Mouse (Mus musculus): ENCODE measurements around the gene Cdc42ep4. TPM values are rescaled to one million over a fixed set of nuclear protein-coding genes. Genes with fewer than 3 reads are reported as not detected.

Gene Cdc42ep4
- total and polyA plus RNA-seq, 3 experiments, result 2.3 to 8.1 (median 3.4) TPM

DNA sequence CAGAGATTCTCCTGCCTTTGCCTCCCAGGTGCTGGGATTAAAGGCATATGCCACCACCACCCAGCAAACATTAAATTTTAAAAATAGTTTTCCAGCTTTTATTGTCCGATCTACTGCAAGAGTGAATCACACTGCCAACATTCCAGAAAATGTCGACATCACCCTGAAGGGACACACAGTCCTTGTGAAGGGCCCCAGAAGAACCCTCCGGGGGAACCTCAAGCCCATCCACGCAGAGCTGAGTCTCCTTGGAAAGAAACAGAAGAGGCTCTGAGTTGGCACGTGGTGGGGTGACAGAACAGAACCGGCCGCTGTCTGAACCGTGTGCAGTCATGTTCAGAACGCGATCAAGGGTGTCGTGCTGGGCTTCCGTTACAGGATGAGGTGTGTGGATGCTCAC is 4.9 kb upstream of the Cdc42ep4 start:
- dilution Hi-C loops (cut with MboI; ENCODE audit: extremely low pct_ligation_motif_present, extremely low pct_unique_long_range_greater_than_20kb, low sequenced_read_pairs), result no loop called here
- H3K4me1 ChIP-seq (ENCODE audit: control insufficient read depth in 1 of 2, insufficient read depth in 2 of 2), result peaks cover 5 to 36% of the 10 kb centered on the region in 2 experiments; a peak in 3 of 4 replicates
- TF ChIP-seq POLR2A (IDR thresholded peaks at IDR 0.05; ENCODE audit: low read depth, low read length) (no peak), ELF1 (IDR thresholded peaks at IDR 0.05; ENCODE audit: low read depth, low read length) (no peak), HCFC1 (IDR thresholded peaks at IDR 0.05; ENCODE audit: low read depth, low read length) (no peak), NELFE (IDR thresholded peaks at IDR 0.05; ENCODE audit: low read depth, low read length) (no peak), IRF4 (IDR thresholded peaks at IDR 0.05; ENCODE audit: low read depth, low read length) (no peak), UBTF (IDR thresholded peaks at IDR 0.05; ENCODE audit: low read depth, low read length) (no peak), MAFK (IDR thresholded peaks at IDR 0.05; ENCODE audit: insufficient replicate concordance, low read length) (no peak), CTCF (conservative IDR thresholded peaks at IDR 0.05 in 1 of 2, IDR thresholded peaks at IDR 0.05 in 1 of 2; ENCODE audit: low read depth in 2 of 2, low read length in 2 of 2) (no peak), MAX (IDR thresholded peaks at IDR 0.05; ENCODE audit: low read length) (no peak), MXI1 (IDR thresholded peaks at IDR 0.05; ENCODE audit: low read depth, low read length) (no peak), TBP (conservative IDR thresholded peaks at IDR 0.05; ENCODE audit: low read depth, low read length) (no peak)
- H3K27ac ChIP-seq (ENCODE audit: insufficient read depth, low read depth), result no peak overlapping the region
- no peaks in the 10 kb centered on the region for H3K27me3 ChIP-seq (replicated peaks)
- no peaks in the 10 kb centered on the region for H3K9me3 ChIP-seq (replicated peaks; ENCODE audit: low read length)
- DNase-seq (ENCODE audit: extremely low read depth), result no peak
- no peak overlapping the region for H3K4me2 ChIP-seq (ENCODE audit: insufficient read depth, low read depth, poor library complexity, severe bottlenecking)
- no peaks in the 10 kb centered on the region for H3K79me2 ChIP-seq (replicated peaks; ENCODE audit: control insufficient read depth, extremely low read depth, insufficient read depth, poor library complexity, severe bottlenecking)
- H3K36me3 ChIP-seq (replicated peaks in 1 of 2; ENCODE audit: control insufficient read depth in 1 of 2, insufficient read depth in 1 of 2, low read length in 1 of 2), result no peaks in the 10 kb centered on the region
- no peak overlapping the region for H3K9ac ChIP-seq (ENCODE audit: insufficient read depth, low read depth)
- no peak overlapping the region for H3K4me3 ChIP-seq (replicated peaks in 1 of 3; ENCODE audit: low read depth in 2 of 3, low read length in 2 of 3, poor library complexity in 1 of 3)
- in situ Hi-C loops (cut with MboI; ENCODE audit: low pct_ligation_motif_present, low pct_unique_long_range_greater_than_20kb, low sequenced_read_pairs), result no loop called here

DNA sequence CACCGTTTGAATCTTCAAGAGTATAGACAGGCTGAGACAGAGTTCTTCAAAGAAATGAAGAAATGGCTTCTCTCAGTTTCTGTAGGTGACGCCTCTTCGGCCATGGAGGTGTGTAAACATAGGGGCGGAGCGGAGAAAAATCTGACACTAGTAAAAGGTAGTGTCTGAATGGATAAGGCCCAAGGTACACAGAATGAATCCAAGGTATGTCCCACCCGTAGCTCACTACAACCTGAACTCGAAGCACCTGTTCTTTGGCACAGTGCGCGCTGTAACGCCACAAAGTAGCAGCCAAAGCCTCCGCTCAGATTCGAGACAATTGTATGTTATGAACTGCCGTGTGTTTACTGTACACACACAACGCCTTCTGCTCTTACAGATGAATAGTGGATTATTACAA is 4.2 kb upstream of the Cdc42ep4 start:
- Histone ChIP-seq H3K36me3 (replicated peaks in 1 of 2; ENCODE audit: control insufficient read depth in 1 of 2, insufficient read depth in 1 of 2, low read length in 1 of 2) (no peaks in the 10 kb centered on the region), H3K4me2 (ENCODE audit: insufficient read depth, low read depth, poor library complexity, severe bottlenecking) (no peak overlapping the region), H3K79me2 (replicated peaks; ENCODE audit: control insufficient read depth, extremely low read depth, insufficient read depth, poor library complexity, severe bottlenecking) (no peaks in the 10 kb centered on the region), H3K4me3 (replicated peaks in 1 of 3; ENCODE audit: low read depth in 2 of 3, low read length in 2 of 3, poor library complexity in 1 of 3) (no peak overlapping the region), H3K9me3 (replicated peaks; ENCODE audit: low read length) (no peaks in the 10 kb centered on the region), H3K9ac (ENCODE audit: insufficient read depth, low read depth) (no peak overlapping the region), H3K4me1 (ENCODE audit: control insufficient read depth in 1 of 2, insufficient read depth in 2 of 2) (peaks cover 0 to 29% of the 10 kb centered on the region in 2 experiments; a peak in 2 of 4 replicates), H3K27me3 (replicated peaks) (no peaks in the 10 kb centered on the region), H3K27ac (ENCODE audit: insufficient read depth, low read depth) (no peak overlapping the region)
- dilution Hi-C loops (cut with MboI; ENCODE audit: extremely low pct_ligation_motif_present, extremely low pct_unique_long_range_greater_than_20kb, low sequenced_read_pairs) (no loop called here), in situ Hi-C loops (cut with MboI; ENCODE audit: low pct_ligation_motif_present, low pct_unique_long_range_greater_than_20kb, low sequenced_read_pairs) (no loop called here)
- no peak for DNase-seq (ENCODE audit: extremely low read depth)
- no peak for TF ChIP-seq MYC (IDR thresholded peaks at IDR 0.05; ENCODE audit: low read depth, low read length)
- no peak for TF ChIP-seq E2F4 (IDR thresholded peaks at IDR 0.05; ENCODE audit: insufficient replicate concordance, low read depth, low read length)
- TF ChIP-seq ZNF384 (IDR thresholded peaks at IDR 0.05; ENCODE audit: low read depth, low read length), result no peak
- TF ChIP-seq MEF2A (IDR thresholded peaks at IDR 0.05; ENCODE audit: borderline replicate concordance, low read depth, low read length), result no peak
- TF ChIP-seq ZKSCAN1 (IDR thresholded peaks at IDR 0.05; ENCODE audit: borderline replicate concordance, low read depth, low read length), result no peak
- TF ChIP-seq KAT2A (IDR thresholded peaks at IDR 0.05; ENCODE audit: insufficient replicate concordance, low read length), result no peak
- no peak for TF ChIP-seq RAD21 (IDR thresholded peaks at IDR 0.05; ENCODE audit: low read depth, low read length)
- no peak for TF ChIP-seq TCF12 (IDR thresholded peaks at IDR 0.05; ENCODE audit: low read depth, low read length)
- TF ChIP-seq NRF1 (IDR thresholded peaks at IDR 0.05; ENCODE audit: low read depth, low read length), result no peak
- no peak for TF ChIP-seq NELFE (IDR thresholded peaks at IDR 0.05; ENCODE audit: low read depth, low read length)
